Mouse (Mus musculus) regulatory T cell (primary cell): ENCODE measurements around the gene Bbs1.

ENCODE experiments used
- in situ Hi-C: fragments of 300-600 bp; cut with MboI, MseI; formaldehyde crosslinking; loops from one replicate; pipeline ENCODE4 v1.15.1; 2025; ENCODE audit warnings: high pct_unique_total_duplicates

Gene Bbs1

GRCm38 (mm10) chr19:4889791-4890190, 16.6 kb downstream of the Bbs1 start:
- in situ Hi-C loops = loop anchor here (5.0 kb wide), 1 partner anchor 67 kb away; no protein-coding TSS in a partner anchor

DNA sequence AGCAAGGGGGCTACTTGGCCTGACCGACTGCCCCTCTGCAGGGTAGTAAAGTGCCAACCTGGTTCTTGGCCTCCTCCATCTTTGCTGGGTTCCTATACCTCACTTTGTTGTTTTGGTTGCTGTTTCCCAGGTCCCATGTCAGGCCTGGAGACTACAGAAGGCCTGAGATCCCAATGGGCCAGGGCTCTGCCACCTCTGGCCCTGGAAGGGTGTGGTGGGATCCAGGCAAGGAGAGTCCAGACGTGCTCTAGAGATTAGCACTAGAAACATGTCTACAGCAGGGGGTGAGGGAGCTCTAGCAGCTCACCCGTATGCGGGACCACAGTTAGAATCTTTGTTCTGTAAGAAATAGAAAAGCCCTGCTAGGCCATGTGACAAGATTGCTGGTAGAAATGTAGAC, 22.5 kb downstream of the Bbs1 start:
- in situ Hi-C loops = no loop called here

GRCm38 (mm10) chr19:4879324-4879703, 27.1 kb downstream of the Bbs1 start:
- in situ Hi-C loops = loop anchor here (5.0 kb wide), 1 partner anchor 83 kb away; the partner anchor contains the start of gene Mrpl11

DNA sequence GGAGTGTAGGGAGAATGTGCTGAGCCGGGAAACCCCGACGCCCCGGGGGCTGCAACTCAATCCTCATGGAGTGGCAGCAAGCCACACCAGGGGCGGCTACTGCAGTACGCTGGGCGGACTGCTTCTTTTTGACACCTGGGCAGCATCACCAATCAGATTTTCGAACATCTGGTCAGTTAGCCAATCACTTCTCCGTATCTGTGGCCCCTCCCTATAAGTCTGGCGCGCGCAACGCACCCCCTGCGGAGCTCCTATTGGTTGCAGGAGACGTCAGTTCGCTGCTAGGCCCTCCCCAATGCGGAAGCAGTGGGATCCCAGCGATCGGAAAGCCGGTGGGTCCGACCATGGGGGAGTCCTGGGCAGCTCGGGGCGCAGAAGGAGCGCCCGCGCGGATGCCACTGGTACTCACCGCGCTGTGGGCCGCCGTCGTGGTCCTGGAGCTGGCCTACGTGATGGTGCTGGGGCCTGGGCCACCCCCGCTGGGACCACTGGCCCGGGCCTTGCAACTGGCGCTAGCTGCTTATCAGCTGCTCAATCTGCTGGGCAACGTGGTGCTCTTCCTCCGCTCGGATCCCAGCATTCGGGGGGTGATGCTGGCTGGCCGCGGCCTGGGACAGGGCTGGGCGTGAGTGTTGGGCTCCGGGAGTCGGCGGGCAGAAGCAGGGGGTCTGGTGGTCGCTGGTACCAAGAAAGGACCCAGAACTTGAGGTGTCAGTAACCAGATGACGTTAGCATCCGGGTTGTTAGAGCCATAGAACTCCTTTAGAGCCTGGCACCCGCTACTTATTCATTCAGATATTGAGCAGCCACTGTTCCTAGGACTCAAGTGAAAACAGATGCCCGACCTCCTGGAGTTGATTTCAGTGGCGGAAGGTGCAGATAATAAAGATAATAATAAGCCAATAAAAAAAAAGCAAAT, 27.8 kb downstream of the Bbs1 start, which contains the start of gene Zdhhc24:
Gene Zdhhc24 (plus strand): TSS at position 264 of the 919 bp plus-strand sequence.
- in situ Hi-C loops = loop anchor here (5.0 kb wide), 1 partner anchor 84 kb away; the partner anchor contains the start of gene Mrpl11

DNA sequence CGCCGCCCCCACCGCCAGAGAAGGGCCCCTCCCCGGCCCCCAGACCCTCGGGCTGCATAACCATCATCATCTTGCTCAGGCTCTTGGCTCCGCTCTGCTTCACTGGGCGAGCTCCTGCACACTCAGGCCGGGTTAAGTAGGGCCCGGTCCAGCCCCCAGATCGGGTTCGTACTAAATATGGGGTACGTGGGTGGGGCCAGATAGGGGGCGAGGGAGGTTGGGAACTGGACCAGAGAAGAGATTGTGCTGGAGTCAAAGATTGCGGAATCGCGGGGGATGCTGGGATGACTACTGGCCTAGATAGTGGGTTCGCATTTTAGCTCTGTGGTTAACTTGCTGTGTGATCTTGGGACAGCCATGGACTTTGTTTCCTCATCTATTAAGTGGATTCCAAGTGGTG, 28.6 kb downstream of the Bbs1 start, which contains the start of gene Actn3:
Gene Actn3 (minus strand): TSS at position 125 of the 400 bp plus-strand sequence.
- in situ Hi-C loops = loop anchor here (5.0 kb wide), 1 partner anchor 85 kb away; the partner anchor contains the start of gene Mrpl11

DNA sequence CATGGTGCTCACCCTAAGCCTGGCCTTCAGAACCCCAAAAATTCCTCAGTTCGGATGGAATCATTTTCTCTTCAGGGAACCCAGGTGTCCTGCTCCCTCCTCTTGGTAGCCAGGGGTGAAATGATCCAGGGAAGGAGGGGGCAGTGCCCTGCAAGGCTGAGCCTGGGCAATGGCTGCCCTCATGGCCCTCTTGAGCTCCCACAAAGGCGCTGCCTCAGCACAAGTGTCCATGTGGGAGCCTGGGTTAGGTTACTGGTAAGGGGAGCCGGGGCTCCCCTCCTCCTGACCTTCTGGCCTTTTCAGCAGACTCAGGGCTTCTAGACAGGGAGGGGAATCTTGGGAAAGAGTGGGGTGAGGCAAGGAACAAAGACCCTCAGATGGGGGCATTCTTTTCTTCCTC, 29.7 kb downstream of the Bbs1 start:
- in situ Hi-C loops = loop anchor here (5.0 kb wide), 1 partner anchor 86 kb away; the partner anchor contains the start of gene Mrpl11

DNA sequence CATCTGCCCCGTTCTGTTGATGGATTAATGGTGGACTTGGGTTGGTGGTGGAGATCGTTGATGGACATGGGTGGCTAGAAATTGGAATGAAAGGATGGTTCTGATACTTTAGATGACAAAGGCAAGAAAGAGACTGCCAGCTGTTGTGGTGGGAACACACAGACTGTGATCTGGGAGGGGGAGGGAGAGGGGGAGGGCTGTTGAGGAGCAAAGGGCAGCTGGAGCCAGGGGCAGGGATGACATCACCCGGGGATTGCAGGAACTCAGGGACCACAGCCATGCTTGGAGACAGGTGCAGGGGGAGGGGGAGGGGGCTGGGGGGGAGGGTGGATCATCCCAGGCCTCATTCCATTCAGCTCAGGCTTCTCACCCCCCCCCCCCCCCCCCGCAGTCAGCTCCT, 30.2 kb downstream of the Bbs1 start:
- in situ Hi-C loops = loop anchor here (5.0 kb wide), 1 partner anchor 86 kb away; the partner anchor contains the start of gene Mrpl11

DNA sequence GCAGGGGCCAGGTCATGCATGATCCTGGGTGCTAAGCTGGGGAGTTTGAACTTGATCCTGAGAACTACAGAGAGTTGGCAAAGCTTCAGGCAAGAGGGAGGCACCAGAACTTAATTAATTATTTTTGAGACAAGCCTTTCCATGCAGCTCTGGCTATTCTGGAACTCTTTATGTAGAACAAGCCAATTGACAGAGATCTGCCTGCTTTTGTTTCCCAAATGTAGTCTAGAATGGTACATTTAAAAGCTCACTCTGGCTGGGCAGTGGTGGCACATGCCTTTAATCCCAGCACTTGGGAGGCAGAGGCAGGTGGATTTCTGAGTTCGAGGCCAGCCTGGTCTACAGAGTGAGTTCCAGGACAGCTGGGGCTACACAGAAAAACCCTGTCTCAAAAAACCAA, 31.8 kb downstream of the Bbs1 start:
- in situ Hi-C loops = loop anchor here (5.0 kb wide), 1 partner anchor 88 kb away; the partner anchor contains the start of gene Mrpl11

GRCm38 (mm10) chr19:4865147-4865546, 41.3 kb downstream of the Bbs1 start:
- in situ Hi-C loops = no loop called here

DNA sequence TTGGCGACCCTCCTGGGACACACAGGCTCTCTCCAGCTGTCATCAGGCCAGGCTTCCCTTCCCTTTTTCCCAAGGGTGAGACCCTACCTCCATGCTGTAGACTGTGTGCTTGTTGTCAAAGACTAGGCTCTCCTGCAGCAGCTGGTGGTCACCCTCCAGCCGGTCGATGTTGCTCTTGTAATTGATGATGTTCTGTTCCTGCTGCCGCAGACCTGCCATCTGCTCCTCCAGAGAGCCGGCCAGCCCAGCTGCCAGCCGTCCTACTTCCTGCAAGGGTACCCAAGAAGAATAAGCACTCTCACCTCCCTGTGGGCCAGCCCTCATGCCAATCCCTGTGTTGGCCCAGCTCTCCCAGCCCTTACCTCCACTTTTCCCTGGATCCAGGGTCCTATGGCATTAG, 43.4 kb downstream of the Bbs1 start:
- in situ Hi-C loops = no loop called here

DNA sequence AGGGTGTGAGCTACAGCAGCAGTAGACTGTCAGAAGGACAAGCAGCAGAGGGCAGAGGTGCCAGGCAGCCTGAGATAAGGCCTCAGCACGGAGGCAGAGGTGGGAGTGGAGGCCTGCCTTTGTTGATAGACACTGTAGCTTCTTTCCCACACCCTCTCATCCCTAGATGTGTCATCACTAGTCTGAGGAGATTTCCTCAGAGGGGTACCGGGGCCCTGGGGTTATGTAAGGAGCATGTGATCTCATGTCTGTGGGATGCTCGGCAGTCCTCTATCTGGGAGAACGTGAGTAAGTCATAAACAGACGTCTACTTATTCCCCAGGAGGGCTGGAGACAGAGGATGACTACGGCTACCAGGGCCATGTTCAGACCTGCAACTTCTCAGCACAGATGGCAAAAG, 47.3 kb downstream of the Bbs1 start:
- in situ Hi-C loops = no loop called here

GRCm38 (mm10) chr19:4855951-4856350, 50.5 kb downstream of the Bbs1 start:
- in situ Hi-C loops = no loop called here

- in situ Hi-C loops = no loop called here
These were observed 51.0 kb downstream of the Bbs1 start for GRCm38 (mm10) chr19:4855470-4855820.

- in situ Hi-C loops = no loop called here
These were observed 51.6 kb downstream of the Bbs1 start, which contains the start of gene Ctsf for GRCm38 (mm10) chr19:4854552-4855469. TSS of gene Ctsf (plus strand) at chr19:4855130.

DNA sequence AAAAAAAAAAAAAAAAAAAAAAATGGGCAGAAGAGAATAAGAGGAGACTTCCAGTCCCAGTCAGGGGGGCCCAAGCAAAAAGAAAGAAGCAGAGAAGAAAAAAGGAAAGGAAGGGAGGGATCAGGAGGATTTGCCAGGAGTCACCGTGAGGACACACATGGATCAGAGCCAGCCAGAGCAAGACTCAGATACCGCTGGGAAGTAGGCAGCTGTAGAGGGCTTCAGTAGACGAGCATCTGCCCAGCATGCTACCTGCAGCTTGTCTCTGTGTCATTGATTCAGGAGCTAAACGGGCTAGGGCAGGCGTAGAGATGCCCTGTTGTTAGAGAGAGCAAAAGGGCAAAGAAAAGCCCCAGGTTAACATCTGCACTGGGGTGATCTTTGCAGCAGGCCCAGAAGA, 56.1 kb downstream of the Bbs1 start:
- in situ Hi-C loops = no loop called here

DNA sequence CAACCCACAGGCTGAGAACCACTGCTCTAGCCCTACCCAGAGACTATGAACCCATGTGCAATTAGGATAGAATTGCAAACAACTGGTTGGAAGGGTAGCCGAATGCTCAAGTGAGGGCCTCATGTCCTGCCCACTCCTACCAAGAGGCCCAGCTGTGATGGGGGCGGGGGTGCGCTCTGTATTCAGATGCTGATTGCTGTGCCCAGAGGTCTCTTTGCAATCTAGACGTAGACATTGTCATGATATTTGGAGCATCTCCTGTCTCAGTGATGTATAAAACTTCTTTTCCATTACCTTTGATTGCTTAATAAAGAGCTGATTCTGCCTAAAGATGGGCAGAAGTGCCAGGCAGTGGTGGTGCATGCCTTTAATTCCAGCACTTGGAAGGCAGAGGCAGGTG, 56.6 kb downstream of the Bbs1 start:
- in situ Hi-C loops = no loop called here

GRCm38 (mm10) chr19:4847490-4847889, 58.9 kb downstream of the Bbs1 start:
- in situ Hi-C loops = no loop called here

- in situ Hi-C loops = no loop called here
These were observed 60.6 kb downstream of the Bbs1 start for GRCm38 (mm10) chr19:4845846-4846245.

GRCm38 (mm10) chr19:4842611-4843010, 63.8 kb downstream of the Bbs1 start:
- in situ Hi-C loops = no loop called here

- in situ Hi-C loops = no loop called here
These were observed 65.6 kb downstream of the Bbs1 start for GRCm38 (mm10) chr19:4840848-4841247.

- in situ Hi-C loops = no loop called here
These were observed 67.3 kb downstream of the Bbs1 start, which contains the start of the genes Ccs and Ccdc87 for GRCm38 (mm10) chr19:4839149-4839548. TSS of gene Ccs (minus strand) at chr19:4839332. TSS of gene Ccdc87 (plus strand) at chr19:4839366.
